Mouse (Mus musculus) right cerebral cortex, postnatal 10 days (tissue): ENCODE measurements at regions not wholly inside any gene's neighbourhood (a gene's known extent, or its start where the extent isn't known, plus 50 kb on each side); places are given as distances from the start of the nearest gene placed in this dataset.

Source experiments
- DNase-seq, 2 experiments: peaks; one replicate each; pipeline ENCODE4 v3.0.0; 2021; ENCODE audit warnings: low spot score in 2 of 2

- no peak for DNase-seq
Measured at GRCm38 (mm10) chr1:124156832-124157231, 111.5 kb upstream of the Dpp10 start.

DNA sequence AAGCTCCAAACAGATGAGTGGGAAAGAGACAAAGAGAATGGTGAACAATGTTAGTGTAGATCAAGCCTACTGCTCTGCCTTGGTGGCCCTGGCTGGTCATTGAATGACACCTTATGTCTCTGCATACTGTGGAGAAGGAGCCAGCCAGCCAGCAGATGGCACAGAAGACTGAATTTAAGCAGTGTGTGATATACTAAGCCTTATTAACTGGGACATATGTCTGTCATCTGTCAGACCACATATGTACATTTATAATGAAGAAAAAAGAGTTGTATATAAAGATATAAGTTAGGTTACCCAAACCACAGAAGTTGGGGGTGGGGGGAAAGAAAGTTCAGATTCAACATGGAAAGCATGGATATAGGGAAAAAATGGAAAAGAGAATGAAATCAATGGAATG, 106.7 kb upstream of the Dpp10 start:
- no peak for DNase-seq

GRCm38 (mm10) chr1:124148590-124148989, 103.2 kb upstream of the Dpp10 start:
- peak; percentile 81 to 83 for DNase-seq

- DNase-seq = no peak
Measured at GRCm38 (mm10) chr1:124104286-124104846, 59.0 kb upstream of the Dpp10 start.

- no peak for DNase-seq
Measured at GRCm38 (mm10) chr1:124103049-124103448, 57.7 kb upstream of the Dpp10 start.
